Mouse (Mus musculus) spleen, adult 18-20 months (tissue): Measurements from ENCODE around the gene Zfp420.
"Not testable (repeated sequence)": the region's sequence is repeated elsewhere in the genome, so short reads cannot be mapped to it uniquely, and the experiment has no call there.

ENCODE experiments used
- DNase-seq, 2 experiments: peaks; one replicate each; pipeline ENCODE4 v3.0.0; 2022; ENCODE audit warnings: mixed read lengths in 2 of 2

Zfp420 gene

GRCm38 (mm10) chr7:29859532-29860517, at the start of gene Zfp420:
Gene Zfp420, plus strand, starts transcription at chr7:29859979.
- DNase-seq, result peak; percentile 71 to 72

- DNase-seq, result no peak
Measured at GRCm38 (mm10) chr7:29812244-29812643, 47.5 kb upstream of the Zfp420 start.

DNA sequence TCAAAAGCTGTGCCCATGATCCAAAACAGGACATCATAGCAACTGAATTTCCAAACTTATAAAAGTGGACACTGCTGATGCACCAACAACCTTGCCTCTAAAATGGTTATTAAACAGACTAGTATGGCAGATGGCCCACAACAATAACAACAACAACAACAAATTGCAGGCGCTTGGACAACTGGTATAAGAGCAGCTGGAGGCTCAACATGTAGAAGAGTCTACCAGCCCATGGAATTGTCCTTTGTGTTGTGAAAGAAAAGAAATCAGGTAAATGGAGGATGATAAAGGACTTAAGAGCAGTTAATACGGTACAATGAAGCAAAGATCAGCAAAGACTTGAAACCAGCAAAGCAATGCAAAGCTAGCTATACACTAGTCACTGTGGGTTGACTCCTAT, 45.4 kb upstream of the Zfp420 start:
- no peak for DNase-seq

DNA sequence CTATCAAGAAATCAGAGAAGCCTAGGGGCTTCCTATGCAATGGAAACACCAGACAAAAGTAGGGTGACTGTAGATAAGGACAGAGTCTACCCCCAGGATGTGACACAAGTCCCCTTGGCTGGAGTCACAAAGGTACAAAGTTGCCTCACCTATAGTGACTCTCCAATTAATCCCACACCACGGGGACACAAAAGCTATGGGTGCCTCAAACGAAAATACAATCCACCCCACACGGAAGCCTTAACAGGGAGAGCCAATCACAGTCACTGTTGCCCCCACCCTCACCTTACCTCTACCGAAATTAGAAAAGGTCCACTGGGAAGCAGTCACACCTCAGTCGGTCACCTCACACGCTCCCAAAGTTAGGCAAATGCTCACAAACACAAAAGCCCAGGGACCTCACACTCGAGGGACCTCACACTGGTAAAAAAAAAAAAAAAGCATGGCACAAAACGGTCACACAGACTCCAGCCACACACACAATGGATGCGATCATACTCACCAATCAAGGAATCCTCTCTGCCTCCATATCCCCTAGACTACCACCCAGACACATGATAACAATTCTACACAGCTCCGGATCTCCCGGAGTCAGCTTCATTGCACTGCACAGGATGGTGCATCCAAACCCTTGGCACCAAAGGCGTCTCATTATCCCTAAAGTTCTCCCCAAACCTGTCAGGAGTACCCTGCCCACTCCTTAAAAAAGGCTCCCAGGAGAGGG, 44.6 kb upstream of the Zfp420 start:
- no peak for DNase-seq

- DNase-seq, result peak; percentile 64 to 67
Measured at GRCm38 (mm10) chr7:29815910-29816429, 43.8 kb upstream of the Zfp420 start, which contains the start of gene Zfp790. Gene Zfp790, plus strand, starts transcription at chr7:29816114.

GRCm38 (mm10) chr7:29818619-29819254, 41.0 kb upstream of the Zfp420 start:
- DNase-seq, result peak; percentile 23 to 65

DNA sequence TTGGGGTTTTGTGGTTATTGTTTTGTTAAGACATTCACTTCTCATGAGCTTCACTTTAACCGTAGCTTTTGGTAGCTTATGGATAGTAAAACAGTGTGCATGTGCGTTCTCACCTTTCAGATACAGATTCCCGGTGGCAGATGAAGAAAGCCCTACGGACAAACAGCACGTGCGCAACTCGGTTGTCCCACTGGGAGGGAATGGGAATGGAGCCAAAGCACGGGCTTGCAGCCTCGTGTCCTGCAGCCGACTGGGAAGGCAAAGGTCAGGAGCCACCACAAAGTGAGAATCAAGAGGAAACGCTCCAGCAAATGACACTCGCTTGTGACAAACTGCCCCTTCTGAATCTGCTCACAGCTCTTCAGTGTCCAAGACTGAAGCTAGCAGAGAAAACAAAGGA, 31.8 kb upstream of the Zfp420 start:
- DNase-seq, result no peak

GRCm38 (mm10) chr7:29829804-29830203, 30.0 kb upstream of the Zfp420 start:
- no peak for DNase-seq

GRCm38 (mm10) chr7:29836816-29837215, 23.0 kb upstream of the Zfp420 start:
- no peak for DNase-seq

GRCm38 (mm10) chr7:29839256-29839655, 20.5 kb upstream of the Zfp420 start:
- no peak for DNase-seq

- no peak for DNase-seq
Measured at GRCm38 (mm10) chr7:29842105-29842504, 17.7 kb upstream of the Zfp420 start.

DNA sequence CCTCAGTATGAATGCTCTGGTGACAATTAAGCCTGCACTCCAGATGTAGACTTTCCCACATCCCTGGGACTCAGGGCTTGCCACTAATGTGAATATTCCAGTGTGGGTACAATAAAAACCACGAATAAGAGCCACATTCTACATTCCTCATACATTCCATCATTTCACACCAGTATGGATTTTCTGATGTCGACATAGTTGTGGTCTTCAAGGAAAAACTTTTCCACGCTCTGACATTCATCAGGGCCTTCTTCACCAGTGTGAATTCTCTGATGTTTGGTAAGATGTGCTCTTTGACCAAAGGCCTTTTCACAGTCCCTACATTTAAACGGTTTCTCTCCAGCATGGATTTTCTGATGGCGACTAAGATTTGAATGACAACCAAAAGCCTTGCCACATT, 15.2 kb upstream of the Zfp420 start:
- no peak for DNase-seq

DNA sequence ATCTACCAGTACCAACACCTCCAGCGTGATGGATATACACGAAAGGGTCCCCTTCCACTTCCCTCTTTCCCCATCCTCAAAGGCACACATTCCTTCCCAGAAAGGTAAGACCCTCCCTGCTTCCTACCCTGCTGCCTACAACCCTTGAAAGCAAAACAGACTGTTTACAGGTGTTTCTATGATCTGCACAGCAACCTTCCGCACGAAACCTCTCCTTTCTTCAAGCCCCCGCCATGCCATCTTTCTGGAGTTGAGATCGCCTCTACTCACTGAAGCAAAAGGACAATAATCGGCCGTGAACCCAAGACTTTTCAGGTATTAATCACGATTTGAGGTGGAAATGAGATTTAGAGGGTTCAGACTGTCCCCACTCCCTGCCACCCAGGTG, 7.0 kb upstream of the Zfp420 start:
- no peak for DNase-seq

GRCm38 (mm10) chr7:29853219-29853842, 6.4 kb upstream of the Zfp420 start, which contains the start of gene Zfp940:
Gene Zfp940, minus strand, starts transcription at chr7:29853669.
- DNase-seq, result peak; percentile 64 to 86

GRCm38 (mm10) chr7:29861660-29862059, 1.9 kb downstream of the Zfp420 start:
- no peak for DNase-seq

- DNase-seq, result no peak
Measured at GRCm38 (mm10) chr7:29874256-29874655, 14.5 kb downstream of the Zfp420 start.

- DNase-seq, result not testable (repeated sequence)
Measured at GRCm38 (mm10) chr7:29877561-29877960, 17.8 kb downstream of the Zfp420 start.

DNA sequence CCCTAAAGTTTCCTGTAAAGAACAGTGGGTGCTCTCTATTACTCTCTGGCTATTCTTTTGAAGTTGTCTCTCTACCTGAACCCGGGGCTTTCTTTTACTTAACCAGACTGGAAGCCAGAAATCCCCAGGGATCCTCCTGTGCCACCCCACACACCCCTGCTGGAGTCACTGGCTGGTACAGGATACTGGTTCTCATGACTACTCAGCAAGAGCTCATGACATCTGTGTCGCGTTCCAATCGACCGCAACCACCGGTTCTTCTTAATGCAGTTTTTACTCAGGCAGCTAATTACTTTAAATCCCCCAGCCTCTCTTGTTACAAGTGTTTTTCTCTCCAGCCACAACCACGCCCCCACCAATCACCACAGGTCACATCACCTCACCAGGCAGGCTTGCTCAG, 20.3 kb downstream of the Zfp420 start:
- no peak for DNase-seq

DNA sequence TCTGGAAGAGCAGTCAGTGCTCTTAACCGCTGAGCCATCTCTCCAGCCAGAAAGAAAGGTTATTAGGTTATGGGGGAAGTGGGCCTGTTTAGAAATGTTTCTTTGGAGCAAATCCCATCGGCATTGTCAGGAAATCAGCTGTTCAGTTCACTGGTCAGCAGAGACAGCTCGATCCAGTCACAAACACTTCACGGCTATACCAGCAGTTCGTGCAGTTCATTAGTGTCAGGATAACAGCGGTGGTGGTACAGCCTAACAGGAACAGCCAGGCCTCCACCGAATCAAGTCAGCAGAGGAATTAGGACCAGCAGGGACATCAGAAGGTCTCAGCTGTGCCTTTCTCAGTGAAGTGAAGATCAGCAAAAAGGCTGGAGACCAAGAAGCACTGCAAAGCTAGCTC, 21.1 kb downstream of the Zfp420 start:
- DNase-seq, result no peak

- DNase-seq, result no peak
Measured at GRCm38 (mm10) chr7:29890501-29890900, 30.7 kb downstream of the Zfp420 start.

DNA sequence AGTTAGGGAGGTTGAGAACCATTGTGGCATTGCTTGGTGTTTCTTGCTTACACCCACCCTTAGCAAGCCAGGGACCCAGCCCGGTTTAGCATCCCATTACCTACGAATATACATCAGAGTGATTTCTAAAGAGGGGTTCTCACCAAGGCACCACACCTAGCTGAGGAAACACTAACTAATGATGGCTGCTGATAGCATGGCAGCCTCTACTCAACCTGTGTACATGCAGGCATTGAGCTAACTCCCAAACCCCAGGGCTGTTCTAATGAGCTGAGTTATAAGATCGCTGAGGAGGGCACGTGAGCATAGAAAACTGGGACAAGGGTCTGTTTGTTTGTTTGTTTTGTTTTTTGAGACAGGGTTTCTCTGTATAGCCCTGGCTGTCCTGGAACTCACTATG, 33.0 kb downstream of the Zfp420 start:
- no peak for DNase-seq

GRCm38 (mm10) chr7:29898351-29898750, 38.6 kb downstream of the Zfp420 start:
- no peak for DNase-seq
